Mouse (Mus musculus) cerebellum, adult 11-12 months (tissue): ENCODE results near the gene Wdfy2.
A peak's percentile ranks its signal among the peaks of the same experiment; 100 is the strongest.

Source experiments
- DNase-seq: peaks from one replicate; pipeline ENCODE4 v3.0.0; 2022

Gene Wdfy2

GRCm38 (mm10) chr14:62936631-62937380 lies 99.3 kb downstream of the Wdfy2 start:
- no peak for DNase-seq

DNA sequence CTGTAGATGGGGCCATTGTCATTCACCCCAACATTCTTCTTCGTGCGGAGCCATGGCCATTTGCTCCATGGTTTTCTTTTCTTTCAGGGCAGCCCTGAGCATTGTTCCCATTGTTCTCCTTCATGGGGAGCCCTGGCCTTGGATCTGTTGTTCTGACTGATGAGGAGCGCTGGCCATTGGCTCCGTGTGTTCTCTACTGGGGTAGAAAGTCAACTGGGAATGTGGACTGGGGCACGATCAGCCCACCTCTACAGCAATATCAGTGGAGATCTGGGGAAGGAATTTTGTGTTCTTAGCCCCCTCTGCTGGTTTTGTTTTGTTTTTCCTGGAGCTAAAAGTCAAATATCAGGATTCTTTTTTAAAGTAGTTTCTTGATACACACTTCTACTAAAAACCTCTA lies 100.2 kb downstream of the Wdfy2 start:
- DNase-seq, result peak; percentile 26

- no peak for DNase-seq
These were observed 102.0 kb downstream of the Wdfy2 start for GRCm38 (mm10) chr14:62939435-62939834.

DNA sequence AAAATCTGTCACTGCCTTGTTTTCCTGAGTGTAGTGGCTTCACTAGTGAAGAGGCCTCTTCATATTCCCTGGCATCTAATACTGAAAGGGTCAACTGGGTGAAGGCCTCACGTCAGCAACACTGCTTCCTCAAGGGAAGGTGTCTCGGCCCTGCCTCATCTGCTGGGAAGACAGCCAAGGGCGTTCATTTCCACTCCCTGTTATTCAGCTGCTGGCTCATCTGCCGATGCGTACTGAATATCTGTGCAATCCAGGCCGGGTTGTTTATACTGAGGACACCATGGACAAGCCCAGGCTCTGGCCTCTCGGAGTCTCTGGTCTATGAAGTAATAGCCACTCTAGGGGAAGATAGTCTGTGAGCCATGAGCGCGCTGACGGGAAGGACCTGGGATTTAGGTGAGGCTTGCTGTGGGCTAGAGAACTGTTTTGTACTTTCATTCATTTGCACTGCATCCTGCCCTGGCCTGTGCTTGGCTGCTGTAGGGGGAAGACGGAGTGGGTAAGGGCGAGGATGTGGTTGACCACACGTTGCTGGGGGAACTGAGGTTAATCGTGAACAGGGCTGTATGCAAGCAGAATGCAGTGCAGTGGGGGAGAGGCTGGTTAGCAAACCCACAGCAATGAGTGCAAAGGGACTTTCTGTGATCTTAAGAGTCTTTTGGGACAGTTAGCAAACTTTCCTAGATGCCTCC lies 103.1 kb downstream of the Wdfy2 start:
- DNase-seq, result no peak

DNA sequence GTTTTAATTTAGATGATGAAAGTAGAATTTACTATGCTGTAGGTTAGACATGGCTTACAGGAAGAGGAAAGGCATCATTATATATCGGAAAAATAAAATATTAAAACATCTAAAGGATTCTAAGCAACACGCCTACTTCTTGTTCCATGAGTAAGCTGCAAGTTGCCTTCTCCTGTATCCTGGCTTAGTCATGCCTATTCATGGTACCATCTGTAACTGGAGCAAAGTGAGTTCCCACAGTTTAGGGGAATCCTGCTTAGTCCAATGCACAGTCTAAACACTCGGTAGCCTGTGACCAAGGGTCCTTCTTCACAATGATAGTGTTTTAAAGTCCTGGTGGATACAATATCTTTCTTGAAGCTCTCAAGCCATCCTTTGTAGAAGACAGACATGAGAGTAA lies 109.3 kb downstream of the Wdfy2 start:
- no peak for DNase-seq

DNA sequence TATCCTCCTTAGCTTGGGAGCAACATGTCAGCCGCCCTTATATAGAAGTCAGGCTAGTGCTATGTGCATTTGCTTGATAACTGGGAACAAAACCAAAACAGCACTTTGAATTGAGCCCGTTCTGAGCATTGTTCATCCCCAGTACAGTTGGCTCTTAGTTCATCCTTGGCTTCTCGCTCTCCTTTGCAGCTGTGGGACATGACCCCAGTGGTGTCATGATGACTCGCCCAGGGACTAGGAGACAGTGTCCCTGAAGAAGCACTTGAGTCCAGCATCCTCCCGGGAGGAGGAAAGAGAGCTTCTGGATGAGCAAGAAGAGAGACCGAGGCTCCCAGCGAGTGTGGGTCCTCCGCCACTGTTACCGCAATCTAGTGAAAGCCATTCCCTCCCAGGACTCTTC lies 118.6 kb downstream of the Wdfy2 start:
- DNase-seq, result no peak

- no peak for DNase-seq
These were observed 126.2 kb downstream of the Wdfy2 start for GRCm38 (mm10) chr14:62963632-62964031.

DNA sequence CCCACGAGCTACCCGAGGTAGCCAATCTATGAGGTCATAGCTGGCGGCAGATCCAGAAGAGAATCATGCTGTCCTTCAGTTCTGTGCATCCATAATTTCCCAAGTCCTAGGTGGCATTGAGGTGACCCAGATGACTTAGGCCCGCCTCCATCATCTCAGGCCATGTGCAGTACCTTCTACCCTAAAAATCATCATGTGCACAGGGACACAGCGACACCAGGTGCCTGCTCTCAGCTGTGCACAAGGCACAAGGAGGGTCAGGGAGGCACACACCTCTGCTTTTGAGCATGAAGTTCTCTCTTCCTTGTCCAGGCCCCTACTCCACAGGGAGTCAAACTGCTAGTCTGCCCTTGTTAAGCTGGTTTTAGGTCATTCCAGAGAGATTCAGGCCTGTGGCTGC lies 127.9 kb downstream of the Wdfy2 start:
- no peak for DNase-seq

GRCm38 (mm10) chr14:62965811-62966520 lies 128.5 kb downstream of the Wdfy2 start:
- no peak for DNase-seq

DNA sequence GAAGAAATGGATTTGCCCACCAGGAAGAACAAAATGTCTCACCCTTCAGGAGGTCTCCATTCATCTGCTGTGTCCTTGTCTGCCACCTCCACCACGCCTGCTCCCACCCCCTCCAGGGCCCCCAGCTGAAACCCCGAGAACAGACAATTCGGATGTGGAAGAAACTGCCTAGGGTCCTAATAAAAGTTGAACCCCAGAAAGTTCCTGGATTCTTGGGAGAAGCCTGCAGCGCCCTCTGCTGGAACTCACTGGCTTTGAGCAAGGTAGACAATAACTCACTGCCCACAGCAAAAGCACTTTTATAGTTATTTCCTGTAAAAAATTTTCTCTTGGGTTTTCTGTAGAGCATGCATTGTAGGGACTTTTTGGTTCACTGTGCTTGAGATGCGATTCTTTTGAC lies 137.6 kb downstream of the Wdfy2 start:
- peak; percentile 12 for DNase-seq

- DNase-seq, result no peak
These were observed 142.3 kb downstream of the Wdfy2 start for GRCm38 (mm10) chr14:62979815-62980214.

GRCm38 (mm10) chr14:62984410-62984809 lies 146.9 kb downstream of the Wdfy2 start, which contains the start of gene Defb48:
Gene Defb48 (minus strand): TSS chr14:62984510.
- no peak for DNase-seq

DNA sequence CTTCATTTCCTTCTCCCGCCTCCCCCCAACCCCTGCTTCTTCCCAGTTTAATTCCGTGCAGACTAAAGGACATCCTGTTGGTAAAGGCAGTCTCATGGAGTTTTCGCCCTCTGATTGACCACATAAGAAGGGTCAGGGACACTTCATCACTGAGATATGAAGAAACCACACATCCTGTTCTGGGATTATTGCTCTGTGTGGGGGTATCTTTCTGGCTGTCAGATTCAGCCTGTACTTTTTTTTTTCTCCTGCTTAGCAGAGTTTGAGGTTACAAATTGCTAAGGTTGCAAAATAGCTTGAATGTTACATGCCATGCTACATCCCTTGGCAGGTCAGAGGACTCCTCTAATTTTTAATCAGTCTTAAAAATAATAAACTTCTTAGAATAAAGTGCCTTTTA lies 153.8 kb downstream of the Wdfy2 start:
- DNase-seq, result no peak

DNA sequence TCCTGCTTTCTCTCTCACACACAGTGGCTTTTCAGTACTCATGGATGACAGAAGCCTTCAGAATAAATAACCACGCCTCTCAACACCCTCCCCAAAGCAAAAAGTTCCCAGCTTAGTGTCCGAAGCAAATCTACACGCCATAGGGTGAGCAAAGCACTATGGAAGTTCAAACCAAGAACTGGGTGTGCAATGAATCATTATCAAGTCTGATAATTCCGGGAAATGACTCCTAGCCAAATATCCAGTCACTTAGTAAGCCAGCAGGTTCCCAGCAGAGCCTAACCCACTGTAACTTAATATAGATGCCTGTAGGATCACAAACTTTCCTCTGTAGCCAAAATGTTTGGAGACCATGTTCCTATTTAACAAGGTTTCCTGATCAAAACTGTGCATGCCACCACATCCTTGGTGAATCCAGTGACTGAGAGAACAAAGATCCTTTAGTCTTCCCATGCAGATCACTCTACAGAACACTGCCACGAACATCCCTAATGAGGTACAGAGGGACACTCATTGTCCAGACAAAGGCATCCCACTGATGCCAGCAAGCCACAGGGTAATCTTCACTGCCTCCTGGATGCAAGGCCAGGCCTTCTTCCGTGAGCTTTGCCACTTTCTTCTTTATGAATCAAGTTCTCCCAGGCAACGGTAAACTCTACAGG lies 154.5 kb downstream of the Wdfy2 start:
- no peak for DNase-seq

GRCm38 (mm10) chr14:62997777-62998176 lies 160.3 kb downstream of the Wdfy2 start, which contains the start of gene Defb47:
Gene Defb47 (plus strand): TSS chr14:62998077.
- no peak for DNase-seq

GRCm38 (mm10) chr14:62998977-62999376 lies 161.5 kb downstream of the Wdfy2 start:
- no peak for DNase-seq

GRCm38 (mm10) chr14:63002588-63002987 lies 165.1 kb downstream of the Wdfy2 start:
- no peak for DNase-seq
